ENCODE assay signal across 14 mouse cellular contexts in the genomic region with DNA sequence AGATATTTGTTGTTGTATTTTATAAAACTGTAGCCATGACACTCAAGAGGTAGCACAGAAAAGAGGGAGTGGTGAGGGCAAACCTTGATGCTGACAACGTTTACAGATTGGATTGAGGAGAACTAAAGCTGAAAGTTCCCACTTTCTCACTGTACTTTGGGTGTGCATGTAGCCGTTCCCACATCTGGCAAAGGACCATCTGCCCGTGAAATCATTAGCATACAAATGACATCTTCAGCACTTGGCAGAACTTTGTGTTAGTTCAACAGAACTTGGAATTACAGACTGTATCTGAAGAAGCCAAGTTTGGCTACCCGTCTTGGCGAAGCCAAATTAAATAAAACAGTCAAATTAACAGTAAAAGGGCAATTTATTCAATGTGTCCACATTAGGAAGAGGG.
DNase-seq lines count a peak whose midpoint lies in the region; ATAC-seq and TF ChIP-seq lines count a peak whose summit lies in the region.
"Had no signal": no experiment of that assay in that cellular context is flagged by ENCODE, and none has a peak within 500 bp of the region (broad histone marks: within the 10 kb centered on the region; RNA-seq: fewer than 3 reads in every experiment).

No protein-coding gene starts in this region.

- no peak overlapping the region for H3K27ac ChIP-seq in heart, embryonic 10.5 days
- no peak overlapping the region for H3K27ac ChIP-seq in midbrain, postnatal 0 days (ENCODE audit: low read depth, low read length)
- no peak overlapping the region for H3K27ac ChIP-seq in midbrain, embryonic 16.5 days (ENCODE audit: low read length)
- H3K27ac ChIP-seq: forebrain, embryonic 10.5 days; hindbrain, embryonic 14.5 days; limb, embryonic 12.5 days had no signal

- no peaks in the 10 kb centered on the region for H3K27me3 ChIP-seq in heart, embryonic 10.5 days (ENCODE audit: insufficient read depth, poor library complexity, severe bottlenecking)
- no peaks in the 10 kb centered on the region for H3K27me3 ChIP-seq in midbrain, postnatal 0 days (ENCODE audit: insufficient read depth, low read length)
- no peaks in the 10 kb centered on the region for H3K27me3 ChIP-seq in midbrain, embryonic 16.5 days (ENCODE audit: control insufficient read depth, insufficient read depth, low read depth, low read length)
- H3K27me3 ChIP-seq: limb, embryonic 12.5 days; Patski had no signal

- no peaks in the 10 kb centered on the region for H3K36me3 ChIP-seq in heart, embryonic 10.5 days
- no peaks in the 10 kb centered on the region for H3K36me3 ChIP-seq in midbrain, postnatal 0 days (ENCODE audit: insufficient read depth, low read length)
- H3K36me3 ChIP-seq in midbrain, embryonic 16.5 days (ENCODE audit: control insufficient read depth, insufficient read depth, low read length) = no peaks in the 10 kb centered on the region
- H3K36me3 ChIP-seq: forebrain, embryonic 10.5 days; limb, embryonic 12.5 days had no signal

- peak; percentile 40 for DNase-seq in heart, adult 8-10 months (ENCODE audit: low spot score)
- DNase-seq in heart, embryonic 10.5 days (ENCODE audit: low spot score) = no peak
- DNase-seq in midbrain, postnatal 0 days (ENCODE audit: low spot score) = peak; percentile 41
- peak; percentile 26 to 38 for DNase-seq in heart, adult 9 months (ENCODE audit: low spot score in 2 of 2)
- DNase-seq in kidney, postnatal 4 days = peak; percentile 5 to 11
- DNase-seq in embryo, embryonic 10 days (ENCODE audit: low spot score) = no peak
- DNase-seq: adrenal gland, adult 8-10 months; lung, embryonic 14.5 days; thymus, postnatal 36 days had no signal

- 84% methylated on average over 5 of the region's 5 CpGs for WGBS in heart, embryonic 10.5 days
- WGBS in midbrain, postnatal 0 days = 66% methylated on average over 5 of the region's 5 CpGs
- 73% methylated on average over 5 of the region's 5 CpGs for WGBS in midbrain, embryonic 16.5 days

- no peaks in the 10 kb centered on the region for H3K9me3 ChIP-seq in heart, embryonic 10.5 days
- no peaks in the 10 kb centered on the region for H3K9me3 ChIP-seq in midbrain, postnatal 0 days (ENCODE audit: low read length)
- no peaks in the 10 kb centered on the region for H3K9me3 ChIP-seq in midbrain, embryonic 16.5 days (replicated peaks; ENCODE audit: control insufficient read depth, low read length, poor library complexity, severe bottlenecking)
- H3K9me3 ChIP-seq: forebrain, embryonic 10.5 days; limb, embryonic 12.5 days had no signal

- no peak for ATAC-seq in midbrain, postnatal 0 days (ENCODE audit: low FRiP score)
- no peak for ATAC-seq in midbrain, embryonic 16.5 days
- ATAC-seq: Patski had no signal

- no peak overlapping the region for H3K4me3 ChIP-seq in heart, embryonic 10.5 days
- no peak overlapping the region for H3K4me3 ChIP-seq in midbrain, postnatal 0 days (ENCODE audit: low read depth, low read length)
- H3K4me3 ChIP-seq in midbrain, embryonic 16.5 days (ENCODE audit: low read depth, low read length) = no peak overlapping the region
- H3K4me3 ChIP-seq: forebrain, embryonic 10.5 days; limb, embryonic 12.5 days had no signal

- H3K4me2 ChIP-seq in midbrain, postnatal 0 days (ENCODE audit: low read depth, low read length, poor library complexity, severe bottlenecking) = no peak overlapping the region
- H3K4me2 ChIP-seq in midbrain, embryonic 16.5 days (ENCODE audit: low read length) = no peak overlapping the region
- H3K4me2 ChIP-seq: hindbrain, embryonic 14.5 days; limb, embryonic 12.5 days; lung, embryonic 14.5 days had no signal

- no peak overlapping the region for H3K9ac ChIP-seq in midbrain, postnatal 0 days (replicated peaks; ENCODE audit: low read length, poor library complexity, severe bottlenecking)
- H3K9ac ChIP-seq in midbrain, embryonic 16.5 days (ENCODE audit: low read depth, low read length) = no peak overlapping the region
- H3K9ac ChIP-seq: hindbrain, embryonic 14.5 days; limb, embryonic 12.5 days; lung, embryonic 14.5 days had no signal

- H3K4me1 ChIP-seq in heart, embryonic 10.5 days = no peaks in the 10 kb centered on the region
- no peaks in the 10 kb centered on the region for H3K4me1 ChIP-seq in midbrain, postnatal 0 days (ENCODE audit: insufficient read depth, low read length)
- no peaks in the 10 kb centered on the region for H3K4me1 ChIP-seq in midbrain, embryonic 16.5 days (ENCODE audit: control insufficient read depth, insufficient read depth, low read length)
- H3K4me1 ChIP-seq: forebrain, embryonic 10.5 days; limb, embryonic 12.5 days had no signal

- no peak for TF ChIP-seq CTCF in midbrain, postnatal 0 days (IDR thresholded peaks at IDR 0.05)

Comparison
In these comparisons a context has a peak if more than half of its experiments do, and no peak if none do; other contexts are left out.
1. DNase-seq: peak in heart, adult 8-10 months (single experiment), midbrain, postnatal 0 days (single experiment), heart, adult 9 months (2 of 2) and kidney, postnatal 4 days (2 of 2); none in heart, embryonic 10.5 days (single experiment) and embryo, embryonic 10 days (single experiment).